In genomic region chr6:149173831-149174625, GRCm38 (mm10) we compare ENCODE assay signal across 13 mouse cellular contexts. TPM values are rescaled to one million over a fixed set of nuclear protein-coding genes. Genes with fewer than 3 reads are reported as not detected.
DNase-seq lines count a peak whose midpoint lies in the region; ATAC-seq and TF ChIP-seq lines count a peak whose summit lies in the region.
"Had no signal": no experiment of that assay in that cellular context is flagged by ENCODE, and none has a peak within 500 bp of the region (broad histone marks: within the 10 kb centered on the region; RNA-seq: fewer than 3 reads in every experiment).

No protein-coding gene starts in this region.

- no peaks in the 10 kb centered on the region for H3K4me1 ChIP-seq in kidney, embryonic 14.5 days (ENCODE audit: control insufficient read depth, insufficient read depth, low read length)
- H3K4me1 ChIP-seq in heart, postnatal 0 days (ENCODE audit: control insufficient read depth, insufficient read depth): 0 out of 2 replicates have a peak, but pooled peaks cover 7% of the 10 kb centered on the region
- H3K4me1 ChIP-seq: limb, embryonic 13.5 days had no signal

- no peak overlapping the region for H3K4me3 ChIP-seq in kidney, embryonic 14.5 days (ENCODE audit: low read length)
- H3K4me3 ChIP-seq in heart, postnatal 0 days (ENCODE audit: low read depth, low read length): no peak overlapping the region
- H3K4me3 ChIP-seq: heart, embryonic 13.5 days; limb, embryonic 13.5 days had no signal

- peak; percentile 83 for ATAC-seq in kidney, embryonic 14.5 days (ENCODE audit: low FRiP score, low TSS enrichment)
- ATAC-seq in heart, postnatal 0 days (ENCODE audit: insufficient read depth, low read depth): no peak; the same call in 1 of the 2 replicates

- DNase-seq in adrenal gland, adult 8-10 months: peak; percentile 52
- no peak for DNase-seq in adrenal gland, postnatal 4 days (ENCODE audit: low spot score in 2 of 2)
- DNase-seq in kidney, adult 8-10 months: no peak
- peak; percentile 49 for DNase-seq in adrenal gland, postnatal 10 days
- no peak for DNase-seq in heart, postnatal 0 days (ENCODE audit: low spot score)
- no peak for DNase-seq in layer of hippocampus, adult 8-10 months (ENCODE audit: low spot score in 2 of 2)
- DNase-seq in layer of hippocampus, postnatal 10 days (ENCODE audit: low spot score in 2 of 2): no peak
- DNase-seq: midbrain, embryonic 14.5 days had no signal

- TF ChIP-seq CTCF in heart, postnatal 0 days (IDR thresholded peaks at IDR 0.05; ENCODE audit: low read depth): no peak

- WGBS in kidney, embryonic 14.5 days: 27% methylated on average over 4 of the region's 4 CpGs
- 45% methylated on average over 4 of the region's 4 CpGs for WGBS in heart, postnatal 0 days

- no peak overlapping the region for H3K9ac ChIP-seq in kidney, embryonic 14.5 days (ENCODE audit: low read depth, low read length)
- H3K9ac ChIP-seq in heart, postnatal 0 days (replicated peaks; ENCODE audit: low read depth, low read length): no peak overlapping the region
- H3K9ac ChIP-seq: heart, embryonic 13.5 days; limb, embryonic 13.5 days had no signal

- peaks cover 8% of the 10 kb centered on the region for H3K9me3 ChIP-seq in kidney, embryonic 14.5 days (ENCODE audit: control insufficient read depth, low read length)
- peaks cover 8% of the 10 kb centered on the region; the same call in 1 of the 2 replicates for H3K9me3 ChIP-seq in heart, postnatal 0 days (replicated peaks; ENCODE audit: control insufficient read depth, low read length)

- TF ChIP-seq EP300 in heart, postnatal 0 days (IDR thresholded peaks at IDR 0.05; ENCODE audit: low read depth): no peak

- H3K4me2 ChIP-seq in kidney, embryonic 14.5 days (replicated peaks; ENCODE audit: low read depth, low read length): no peak overlapping the region
- H3K4me2 ChIP-seq in heart, postnatal 0 days (ENCODE audit: low read depth, low read length): no peak overlapping the region
- H3K4me2 ChIP-seq: heart, embryonic 13.5 days; limb, embryonic 13.5 days had no signal

- H3K27ac ChIP-seq in kidney, embryonic 14.5 days (ENCODE audit: low read depth, low read length): peak overlapping the region; percentile 38
- H3K27ac ChIP-seq in heart, postnatal 0 days (ENCODE audit: low read depth): peak overlapping the region; percentile 70
- H3K27ac ChIP-seq: heart, embryonic 13.5 days; limb, embryonic 13.5 days had no signal

- no peaks in the 10 kb centered on the region for H3K27me3 ChIP-seq in kidney, embryonic 14.5 days (ENCODE audit: control insufficient read depth, insufficient read depth, low read length)
- H3K27me3 ChIP-seq in heart, postnatal 0 days (ENCODE audit: control insufficient read depth, insufficient read depth, low read length): no peaks in the 10 kb centered on the region
- H3K27me3 ChIP-seq: heart, embryonic 13.5 days; limb, embryonic 13.5 days had no signal

- H3K36me3 ChIP-seq in kidney, embryonic 14.5 days (ENCODE audit: control insufficient read depth, insufficient read depth, low read length): peaks cover 40% of the 10 kb centered on the region
- H3K36me3 ChIP-seq in heart, postnatal 0 days (replicated peaks; ENCODE audit: control insufficient read depth, insufficient read depth, low read length): peaks cover 32% of the 10 kb centered on the region

RNA-seq across cellular contexts. Expression of gene Amn1, which starts 14.5 kb away (rescaled TPM):
- 10 to 100 TPM; 26.3 to 38.3 (median 29.6) TPM for total RNA-seq in adrenal gland, adult 8-10 months (2022)
- 10 to 100 TPM; 23.4 to 24.0 TPM for total RNA-seq in adrenal gland, postnatal 4 days (2021)
- polyA plus RNA-seq in kidney, embryonic 14.5 days (2014; fragmentation: Nextera tagmentation; extraction: Ambion mirVana): 32.5 and 35.7 TPM in 2 replicates
- total RNA-seq in adrenal gland, postnatal 10 days (2021): 10 to 100 TPM; 25.0 to 26.0 TPM
- 21.3 and 39.8 TPM in 2 replicates for total RNA-seq in heart, postnatal 0 days (2014; rRNA removed; ENCODE audit: low replicate concordance)
- polyA plus RNA-seq in heart, postnatal 0 days (2015; fragmentation: Nextera tagmentation; extraction: Ambion mirVana): 23.8 and 29.9 TPM in 2 replicates
- total RNA-seq in layer of hippocampus, adult 8-10 months (2022): 10 to 100 TPM; 27.3 to 39.2 (median 32.6) TPM
- total RNA-seq in layer of hippocampus, postnatal 10 days (2021): 10 to 100 TPM; 39.8 to 41.7 TPM

RNA-seq across cellular contexts. Expression of gene Etfbkmt, which starts 34.4 kb away (rescaled TPM):
- total RNA-seq in adrenal gland, adult 8-10 months (2022): 10 to 100 TPM; 20.6 to 32.3 (median 22.0) TPM
- 10 to 100 TPM; 15.6 to 16.4 TPM for total RNA-seq in adrenal gland, postnatal 4 days (2021)
- 20.5 and 23.0 TPM in 2 replicates for polyA plus RNA-seq in kidney, embryonic 14.5 days (2014; fragmentation: Nextera tagmentation; extraction: Ambion mirVana)
- 10 to 100 TPM; 23.6 to 43.5 TPM for total RNA-seq in adrenal gland, postnatal 10 days (2021)
- 21.8 and 31.7 TPM in 2 replicates for total RNA-seq in heart, postnatal 0 days (2014; rRNA removed; ENCODE audit: low replicate concordance)
- polyA plus RNA-seq in heart, postnatal 0 days (2015; fragmentation: Nextera tagmentation; extraction: Ambion mirVana): 19.9 and 22.4 TPM in 2 replicates
- total RNA-seq in layer of hippocampus, adult 8-10 months (2022): 1 to 10 TPM; 3.3 to 6.3 (median 4.0) TPM
- total RNA-seq in layer of hippocampus, postnatal 10 days (2021): 1 to 10 TPM; 2.6 to 3.3 TPM

RNA-seq across cellular contexts. Expression of gene Gm10203, which starts 44.1 kb away (rescaled TPM):
- not detected for total RNA-seq in adrenal gland, adult 8-10 months (2022)
- total RNA-seq in adrenal gland, postnatal 4 days (2021): not detected
- not detected in 2 replicates for polyA plus RNA-seq in kidney, embryonic 14.5 days (2014; fragmentation: Nextera tagmentation; extraction: Ambion mirVana)
- total RNA-seq in adrenal gland, postnatal 10 days (2021): not detected
- not detected in 2 replicates for total RNA-seq in heart, postnatal 0 days (2014; rRNA removed; ENCODE audit: low replicate concordance)
- not detected in 2 replicates for polyA plus RNA-seq in heart, postnatal 0 days (2015; fragmentation: Nextera tagmentation; extraction: Ambion mirVana)
- total RNA-seq in layer of hippocampus, adult 8-10 months (2022): not detected
- not detected for total RNA-seq in layer of hippocampus, postnatal 10 days (2021)
- polyA plus RNA-seq: heart, embryonic 13.5 days; large intestine, adult 2 months; limb, embryonic 13.5 days; midbrain, embryonic 14.5 days; stomach, embryonic 14.5 days had no signal

Comparison
In these comparisons a context has a peak if more than half of its experiments do, and no peak if none do; other contexts are left out.
1. DNase-seq: peak in adrenal gland, adult 8-10 months (single experiment) and adrenal gland, postnatal 10 days (single experiment); none in adrenal gland, postnatal 4 days (0 of 2), kidney, adult 8-10 months (0 of 2), heart, postnatal 0 days (single experiment), layer of hippocampus, adult 8-10 months (0 of 2) and layer of hippocampus, postnatal 10 days (0 of 2).